Mouse (Mus musculus) hindbrain, embryonic 12.5 days (tissue): ENCODE data around the gene Dtx3. TPM values are rescaled to one million over a fixed set of nuclear protein-coding genes. Genes with fewer than 3 reads are reported as not detected.

Experiments
- ATAC-seq: fragments of 200-750 bp; cut with Nextera tagmentation; 2 replicates; pipeline ENCODE4 v1.8.0; 2017; ENCODE audit warnings: moderate TSS enrichment; ENCODE audit not compliant: low FRiP score
- H3K27ac ChIP-seq: fragments of 300-500 bp; sonication (generic); 2 replicates; pipeline ENCODE4 v1.5.1; 2016; ENCODE audit warnings: mild to moderate bottlenecking
- H3K27me3 ChIP-seq: fragments of 300-500 bp; sonication (generic); 2 replicates; pipeline ENCODE4 v1.6.1; 2016; ENCODE audit warnings: mild to moderate bottlenecking
- H3K36me3 ChIP-seq: fragments of 300-500 bp; sonication (generic); 2 replicates; pipeline ENCODE4 v1.6.1; 2016; ENCODE audit warnings: mild to moderate bottlenecking
- H3K4me1 ChIP-seq: fragments of 300-500 bp; sonication (generic); 2 replicates; pipeline ENCODE4 v1.6.1; 2016
- H3K4me2 ChIP-seq: fragments of 300-500 bp; sonication (generic); replicated peaks from 2 replicates; pipeline ENCODE4 v1.6.1; 2016; ENCODE audit warnings: mild to moderate bottlenecking
- H3K4me3 ChIP-seq: fragments of 300-500 bp; sonication (generic); 2 replicates; pipeline ENCODE4 v1.5.1; 2016; ENCODE audit warnings: mild to moderate bottlenecking
- H3K9ac ChIP-seq: fragments of 300-500 bp; sonication (generic); 2 replicates; pipeline ENCODE4 v1.6.1; 2016; ENCODE audit warnings: mild to moderate bottlenecking, moderate library complexity
- H3K9me3 ChIP-seq: fragments of 300-500 bp; sonication (generic); replicated peaks from 2 replicates; pipeline ENCODE4 v1.6.1; 2016; ENCODE audit warnings: mild to moderate bottlenecking
- WGBS: fragments of 180-500 bp; shearing (Covaris S2); methylation state at CpG from one replicate; pipeline ENCODE4 v1.1.7; 2016; 5-methylcytosine and 5-hydroxymethylcytosine counted together
- polyA plus RNA-seq: library from polyadenylated mRNA; unstranded; fragments of >200 nt; fragmentation: Nextera tagmentation; extraction: Ambion mirVana; gene quantifications from 2 replicates; pipeline ENCODE4 v1.2.1, GENCODE M21; 2016

Gene Dtx3
- polyA plus RNA-seq, result 199 and 203 TPM in 2 replicates

DNA sequence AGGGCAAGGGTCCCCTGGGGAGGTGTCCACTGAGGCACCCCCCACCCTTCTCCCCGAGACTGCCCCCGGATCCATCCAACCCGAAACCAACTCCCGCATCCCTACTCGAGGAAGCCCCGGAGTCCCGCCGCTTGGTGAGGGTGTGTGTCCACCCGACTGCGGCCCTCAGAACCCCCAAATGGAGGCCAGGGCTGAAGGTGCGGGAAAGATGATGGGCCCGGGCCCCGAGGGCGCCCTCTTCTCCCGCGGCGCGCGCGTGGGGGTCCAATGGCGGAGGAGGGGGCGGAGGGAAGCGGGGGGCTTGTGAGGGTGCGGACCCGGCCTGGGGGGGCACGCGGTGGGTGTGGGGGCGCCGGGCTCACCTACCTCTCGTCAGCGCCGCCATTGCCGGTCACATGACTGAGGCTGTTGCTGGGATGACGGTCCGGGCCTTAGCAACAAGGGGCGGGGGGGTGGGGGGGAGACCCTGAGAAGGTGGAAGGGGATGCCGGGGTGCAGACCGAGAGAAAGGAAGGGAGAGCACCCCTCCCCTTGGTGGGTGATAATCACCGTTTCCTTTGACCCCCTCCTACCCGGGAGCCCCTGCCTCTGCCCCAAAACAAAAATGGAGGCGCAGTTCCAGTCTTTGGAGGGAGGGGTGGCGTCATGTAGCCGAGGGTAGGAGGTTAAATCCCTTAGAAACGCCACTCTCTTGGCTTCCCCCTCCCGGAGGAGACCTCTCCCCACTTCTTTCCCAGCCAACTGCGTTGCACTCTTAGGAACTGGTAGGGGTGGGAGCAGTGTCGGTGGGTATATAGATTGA lies at the start of gene Dtx3:
TSS of gene Dtx3 (minus strand) at position 401 of the 802 bp plus-strand sequence.
- H3K27me3 ChIP-seq, result no peaks in the 10 kb centered on the region
- under 1% methylated on average over 38 of the region's 47 CpGs for WGBS
- no peaks in the 10 kb centered on the region for H3K9me3 ChIP-seq
- H3K4me1 ChIP-seq, result peaks cover 22% of the 10 kb centered on the region
- peaks cover 43% of the 10 kb centered on the region for H3K36me3 ChIP-seq
- ATAC-seq, result peak; percentile 72
- peak within 1 kb of the TSS; percentile 88 for H3K4me2 ChIP-seq
- peak within 1 kb of the TSS; percentile 99 for H3K9ac ChIP-seq
- peak within 1 kb of the TSS; percentile 93 for H3K27ac ChIP-seq
- peak within 1 kb of the TSS; percentile 92 for H3K4me3 ChIP-seq

DNA sequence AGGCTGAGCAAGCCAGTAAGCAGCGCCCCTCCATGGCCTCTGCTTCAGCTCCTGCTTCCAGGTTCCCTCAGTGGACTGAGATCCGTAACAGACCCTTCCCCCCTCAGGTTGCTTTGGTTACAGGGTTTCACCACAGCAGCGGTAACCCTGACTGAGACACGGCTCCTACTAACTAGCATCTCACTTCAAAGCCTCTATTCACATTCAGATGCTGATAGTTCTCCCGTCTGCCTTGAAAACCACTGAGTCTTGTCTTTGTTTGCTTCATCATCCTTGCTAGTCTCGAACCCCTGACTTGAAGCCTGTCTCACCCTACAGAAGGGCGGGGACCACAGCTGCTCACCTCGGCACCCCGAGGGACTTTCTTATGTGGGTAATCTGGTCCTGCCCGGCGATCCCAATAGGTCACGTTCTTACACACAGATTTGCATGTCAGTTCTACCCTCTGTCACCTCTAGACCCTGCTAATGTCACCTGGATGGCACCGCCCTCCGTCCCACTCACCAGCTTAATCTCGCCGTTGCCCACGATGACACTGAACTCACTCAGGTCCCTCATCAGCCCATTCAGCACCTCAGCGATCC lies 42.8 kb upstream of the Dtx3 start:
- Histone ChIP-seq H3K4me1 (peaks cover 6% of the 10 kb centered on the region; the same call in 1 of the 2 replicates), H3K4me3 (no peak overlapping the region), H3K9ac (no peak overlapping the region), H3K27me3 (no peaks in the 10 kb centered on the region), H3K36me3 (peaks cover 83% of the 10 kb centered on the region), H3K27ac (no peak overlapping the region), H3K9me3 (no peaks in the 10 kb centered on the region), H3K4me2 (no peak overlapping the region)
- WGBS, result 66% methylated on average over 18 of the region's 18 CpGs
- no peak for ATAC-seq

DNA sequence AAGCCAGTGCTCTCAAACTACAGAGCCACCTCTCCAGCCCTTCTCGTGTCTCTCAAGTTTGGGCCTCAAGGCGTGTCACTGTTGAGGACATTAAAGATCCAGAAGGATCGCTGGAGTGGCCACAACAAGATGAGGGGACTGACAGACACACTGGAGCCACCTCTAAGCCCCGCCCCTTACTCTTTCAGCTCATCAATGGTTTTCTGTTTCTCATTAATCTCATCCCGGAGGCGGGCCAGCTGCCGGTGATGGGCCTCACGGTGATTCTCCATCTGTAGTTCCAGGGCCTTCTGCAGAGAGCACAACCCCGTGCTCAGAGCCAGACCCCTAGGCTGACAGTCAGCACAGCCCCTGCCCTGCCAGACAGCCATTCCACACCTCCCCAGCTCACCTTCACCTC lies 41.0 kb upstream of the Dtx3 start:
- Histone ChIP-seq H3K4me2 (no peak overlapping the region), H3K4me1 (peaks cover 6% of the 10 kb centered on the region; the same call in 1 of the 2 replicates), H3K36me3 (peaks cover 70% of the 10 kb centered on the region), H3K27me3 (no peaks in the 10 kb centered on the region), H3K9ac (no peak overlapping the region), H3K27ac (no peak overlapping the region), H3K9me3 (no peaks in the 10 kb centered on the region), H3K4me3 (no peak overlapping the region)
- ATAC-seq, result peak; percentile 40; the same call in 1 of the 2 replicates
- 31% methylated on average over 9 of the region's 9 CpGs for WGBS

DNA sequence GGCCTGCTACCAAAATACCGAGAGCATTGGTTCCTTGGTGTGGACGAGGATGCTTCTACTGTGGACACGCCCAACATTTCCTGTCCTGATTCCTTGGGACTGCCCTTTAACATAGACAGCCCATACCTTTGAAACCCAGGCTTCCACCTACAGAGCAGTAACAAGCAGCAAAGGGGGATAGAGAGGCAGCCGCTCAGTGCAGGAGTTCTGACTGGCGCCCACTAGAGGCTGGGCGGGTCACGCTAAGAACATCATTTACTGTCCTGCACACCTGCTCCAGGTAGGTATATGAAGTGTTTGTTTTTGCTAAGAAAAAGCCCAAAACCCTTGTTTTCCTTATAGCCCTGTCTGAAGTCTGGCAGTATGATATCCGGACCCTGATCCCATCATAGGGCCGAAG lies 37.6 kb upstream of the Dtx3 start:
- peaks cover 6% of the 10 kb centered on the region; the same call in 1 of the 2 replicates for H3K4me1 ChIP-seq
- H3K9ac ChIP-seq, result no peak overlapping the region
- WGBS, result 87% methylated on average over 9 of the region's 9 CpGs
- H3K4me3 ChIP-seq, result no peak overlapping the region
- no peak overlapping the region for H3K27ac ChIP-seq
- no peak for ATAC-seq
- no peaks in the 10 kb centered on the region for H3K9me3 ChIP-seq
- no peak overlapping the region for H3K4me2 ChIP-seq
- peaks cover 61% of the 10 kb centered on the region for H3K36me3 ChIP-seq
- no peaks in the 10 kb centered on the region for H3K27me3 ChIP-seq

DNA sequence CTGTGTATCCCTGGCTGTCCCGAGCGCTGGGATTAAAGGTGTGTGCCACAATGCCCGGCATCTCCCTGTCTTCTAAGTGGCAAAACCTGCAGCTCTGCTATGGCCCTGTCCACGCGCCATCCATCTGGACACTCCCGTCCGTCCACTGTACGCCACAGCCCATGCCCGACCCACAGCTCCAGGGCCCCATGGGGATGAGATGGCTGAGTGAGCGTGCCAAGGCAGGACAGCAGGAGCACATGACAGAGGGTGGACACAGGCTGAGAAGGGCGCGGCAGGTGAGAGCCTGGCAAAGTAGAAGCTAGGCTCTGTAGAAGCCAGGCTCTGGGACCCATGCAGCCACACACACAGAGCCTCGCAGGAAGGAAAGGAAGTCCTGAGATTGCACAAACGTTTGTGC lies 36.2 kb upstream of the Dtx3 start:
- Histone ChIP-seq H3K27me3 (0 out of 2 replicates have a peak, but pooled peaks cover under 1% of the 10 kb centered on the region), H3K9ac (no peak overlapping the region), H3K4me1 (peaks cover 5% of the 10 kb centered on the region; the same call in 1 of the 2 replicates), H3K4me3 (no peak overlapping the region), H3K9me3 (no peaks in the 10 kb centered on the region), H3K4me2 (no peak overlapping the region), H3K27ac (no peak overlapping the region), H3K36me3 (peaks cover 55% of the 10 kb centered on the region)
- no peak for ATAC-seq
- WGBS, result 87% methylated on average over 14 of the region's 14 CpGs

DNA sequence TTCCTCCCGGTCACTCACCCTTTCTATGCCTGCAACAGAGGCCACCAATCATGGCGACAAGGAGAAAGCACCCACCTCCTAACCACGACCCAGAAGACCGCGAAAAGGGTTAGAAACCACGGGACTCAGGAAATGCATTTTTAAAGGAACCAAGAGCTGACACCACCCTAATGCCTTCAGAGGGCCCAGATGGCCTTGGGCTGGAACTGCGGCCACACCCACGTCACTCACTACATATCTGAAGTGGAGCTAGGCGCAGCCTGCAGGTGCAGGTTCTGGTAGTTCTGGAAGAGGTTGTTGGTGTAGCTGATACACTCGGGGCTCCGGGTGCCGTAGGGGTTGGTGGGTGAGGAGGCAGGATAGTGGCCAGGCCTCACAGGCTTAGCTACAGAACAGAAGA lies 35.2 kb upstream of the Dtx3 start:
- H3K36me3 ChIP-seq, result peaks cover 48% of the 10 kb centered on the region

DNA sequence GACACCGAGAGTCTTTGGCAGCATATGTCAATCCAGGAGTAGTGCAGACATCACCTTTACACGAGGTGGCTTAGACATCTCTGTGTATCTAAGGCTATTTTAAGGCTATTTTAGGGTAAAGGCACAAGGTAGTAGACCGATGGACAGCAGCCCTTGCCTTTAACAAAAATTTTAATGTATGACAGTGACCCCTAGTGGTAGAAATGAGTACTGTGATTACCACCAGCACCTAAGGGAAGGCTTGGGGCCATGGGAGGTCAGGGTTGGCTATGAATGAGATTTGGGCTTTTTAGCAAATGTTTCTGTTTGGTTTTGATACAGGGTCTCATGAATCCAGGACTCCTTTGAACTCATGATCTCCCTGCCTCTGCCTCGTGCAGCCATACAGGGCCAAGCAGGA lies 33.4 kb upstream of the Dtx3 start:
- Histone ChIP-seq H3K9ac (no peak overlapping the region), H3K4me3 (no peak overlapping the region), H3K4me2 (no peak overlapping the region), H3K4me1 (peaks cover 3% of the 10 kb centered on the region), H3K36me3 (peaks cover 46% of the 10 kb centered on the region), H3K27me3 (0 out of 2 replicates have a peak, but pooled peaks cover 4% of the 10 kb centered on the region), H3K9me3 (no peaks in the 10 kb centered on the region), H3K27ac (no peak overlapping the region)
- 22% methylated on average over 4 of the region's 4 CpGs for WGBS
- ATAC-seq, result 0 out of 2 replicates have a peak, but pooled peaks have one; percentile 71

More for the DNA sequence above, 35.2 kb upstream of the Dtx3 start:
- H3K9me3 ChIP-seq, result no peaks in the 10 kb centered on the region
- no peak overlapping the region for H3K27ac ChIP-seq
- H3K27me3 ChIP-seq, result 0 out of 2 replicates have a peak, but pooled peaks cover 4% of the 10 kb centered on the region
- no peak overlapping the region for H3K4me2 ChIP-seq
- H3K9ac ChIP-seq, result 0 out of 2 replicates have a peak overlapping the region, but pooled peaks have one; percentile 1
- 86% methylated on average over 12 of the region's 12 CpGs for WGBS
- no peak overlapping the region for H3K4me3 ChIP-seq
- peaks cover 2% of the 10 kb centered on the region for H3K4me1 ChIP-seq
- ATAC-seq, result no peak

DNA sequence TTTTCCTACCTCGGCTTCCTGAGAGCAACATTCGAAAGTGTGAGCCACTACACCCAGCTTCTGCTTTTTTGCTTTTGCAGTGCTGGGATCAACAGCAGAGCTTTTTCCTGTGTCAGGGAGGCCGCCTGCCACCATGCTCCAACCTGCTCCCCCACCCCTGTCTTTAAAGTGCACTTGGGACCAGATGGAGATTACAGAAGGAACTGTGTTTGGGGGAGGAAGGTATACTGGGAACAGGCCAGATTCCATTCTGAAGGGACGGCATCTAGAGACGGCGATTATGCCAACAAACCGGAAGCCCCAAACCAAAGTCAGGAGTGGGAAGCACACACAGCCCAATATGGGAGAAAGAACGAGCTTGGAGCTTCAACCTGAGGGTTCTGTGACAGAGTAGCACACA lies 31.6 kb upstream of the Dtx3 start:
- H3K36me3 ChIP-seq, result peaks cover 39% of the 10 kb centered on the region
- no peak overlapping the region for H3K9ac ChIP-seq

DNA sequence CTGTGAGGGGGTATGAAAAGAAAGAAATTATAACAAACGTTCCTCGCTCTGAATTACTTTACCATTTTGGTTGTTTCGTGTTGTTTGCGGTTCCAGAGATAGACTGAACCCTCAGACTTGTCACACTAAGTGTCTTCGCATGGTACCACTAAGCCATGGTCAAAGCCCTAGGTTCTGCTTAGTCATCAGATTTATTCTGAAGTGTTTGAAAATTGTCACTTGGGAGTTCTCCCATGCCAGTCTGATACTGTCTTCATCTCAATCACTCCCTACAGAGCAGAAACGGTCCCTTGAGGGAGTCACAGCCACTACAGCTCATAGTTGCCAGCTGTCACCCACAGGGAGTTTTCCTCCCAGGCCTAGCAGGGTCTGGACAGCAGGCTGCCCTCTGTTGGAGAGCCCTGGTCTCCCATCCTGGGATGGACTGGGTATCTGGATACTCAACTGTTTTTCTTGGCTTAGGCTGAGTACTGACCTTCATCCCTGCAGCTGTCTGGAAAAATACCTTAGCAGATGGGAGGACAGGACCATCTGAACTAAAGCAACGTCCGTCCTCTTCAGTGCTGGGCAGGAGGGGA lies 30.9 kb upstream of the Dtx3 start:
- peaks cover 35% of the 10 kb centered on the region for H3K36me3 ChIP-seq
- 0 out of 2 replicates have a peak, but pooled peaks cover 4% of the 10 kb centered on the region for H3K27me3 ChIP-seq
- H3K9ac ChIP-seq, result 0 out of 2 replicates have a peak overlapping the region, but pooled peaks have one; percentile 3
- WGBS, result 70% methylated on average over 8 of the region's 8 CpGs
- no peak overlapping the region for H3K27ac ChIP-seq
- H3K4me2 ChIP-seq, result no peak overlapping the region
- no peak overlapping the region for H3K4me3 ChIP-seq
- no peak for ATAC-seq
- peaks cover 3% of the 10 kb centered on the region; the same call in 1 of the 2 replicates for H3K4me1 ChIP-seq
- H3K9me3 ChIP-seq, result no peaks in the 10 kb centered on the region

More for the DNA sequence above, 31.6 kb upstream of the Dtx3 start:
- no peak for ATAC-seq
- Histone ChIP-seq H3K4me2 (no peak overlapping the region), H3K27me3 (0 out of 2 replicates have a peak, but pooled peaks cover 4% of the 10 kb centered on the region), H3K4me3 (no peak overlapping the region), H3K9me3 (no peaks in the 10 kb centered on the region), H3K4me1 (peaks cover 3% of the 10 kb centered on the region), H3K27ac (no peak overlapping the region)
- 90% methylated on average over 8 of the region's 8 CpGs for WGBS

DNA sequence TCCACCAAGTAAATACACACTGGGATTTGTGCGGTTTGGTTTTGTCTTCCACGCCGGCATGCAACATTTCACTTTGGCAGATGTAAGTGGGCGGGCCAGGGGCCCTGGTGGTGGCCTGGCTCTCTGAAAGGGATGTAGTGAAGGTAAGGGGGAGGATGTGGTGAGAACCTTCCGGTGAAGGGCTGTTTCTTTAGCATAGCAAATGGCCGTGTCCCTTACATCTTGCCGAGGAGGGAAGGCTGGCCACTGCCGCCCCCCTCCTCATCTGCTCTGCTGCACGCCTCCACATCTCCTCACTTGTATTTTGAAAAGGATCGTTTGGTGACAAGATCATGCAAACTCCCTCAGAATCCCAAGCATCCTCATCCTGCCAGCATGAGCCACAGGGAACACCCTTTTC lies 30.2 kb upstream of the Dtx3 start:
- Histone ChIP-seq H3K36me3 (peaks cover 31% of the 10 kb centered on the region), H3K4me2 (no peak overlapping the region), H3K9ac (no peak overlapping the region), H3K4me1 (peaks cover 3% of the 10 kb centered on the region; the same call in 1 of the 2 replicates), H3K27me3 (0 out of 2 replicates have a peak, but pooled peaks cover 4% of the 10 kb centered on the region), H3K4me3 (no peak overlapping the region), H3K27ac (no peak overlapping the region), H3K9me3 (no peaks in the 10 kb centered on the region)
- 15% methylated on average over 10 of the region's 10 CpGs for WGBS
- no peak for ATAC-seq

DNA sequence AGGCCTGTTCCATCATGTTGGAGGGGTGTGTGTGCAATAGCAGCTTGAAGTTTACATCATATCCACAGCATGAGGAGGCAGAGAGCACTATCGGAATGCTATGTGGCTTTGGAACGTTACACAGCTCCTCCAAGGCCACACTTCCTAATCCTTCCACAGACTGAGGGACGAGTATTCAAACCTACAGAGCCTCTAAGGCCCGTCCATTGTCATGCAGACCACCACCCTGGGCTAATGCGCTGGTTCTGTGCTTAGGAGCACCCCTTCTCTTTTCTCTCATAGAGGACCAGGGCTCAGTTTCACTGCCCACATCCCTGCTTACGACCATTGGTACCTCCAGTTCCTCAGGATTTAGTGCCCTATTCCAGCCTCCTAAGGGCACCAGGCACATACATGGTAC lies 29.7 kb upstream of the Dtx3 start:
- Histone ChIP-seq H3K4me2 (no peak overlapping the region), H3K36me3 (peaks cover 26% of the 10 kb centered on the region), H3K4me1 (peaks cover 3% of the 10 kb centered on the region; the same call in 1 of the 2 replicates), H3K9ac (no peak overlapping the region), H3K9me3 (no peaks in the 10 kb centered on the region), H3K27ac (no peak overlapping the region), H3K27me3 (0 out of 2 replicates have a peak, but pooled peaks cover 4% of the 10 kb centered on the region), H3K4me3 (no peak overlapping the region)
- ATAC-seq, result no peak
- WGBS, result 34% methylated on average over 6 of the region's 6 CpGs

DNA sequence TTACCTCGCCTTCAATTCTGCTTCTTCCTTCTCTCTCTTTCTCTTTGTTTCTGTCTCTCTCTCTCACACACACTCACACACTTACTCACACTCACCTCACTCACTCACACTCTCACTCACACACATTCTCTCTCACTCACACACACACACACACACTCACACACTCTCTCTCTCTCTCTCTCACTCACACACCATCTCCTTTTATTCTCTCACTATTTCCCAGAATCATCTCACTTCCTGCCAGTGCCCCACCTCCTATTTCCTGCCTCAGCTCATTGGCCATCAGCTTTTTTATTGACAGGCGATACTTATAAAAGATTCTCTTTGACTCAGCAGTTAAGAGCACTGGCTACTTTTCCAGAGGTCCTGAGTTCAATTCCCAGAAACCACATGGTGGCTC lies 22.8 kb upstream of the Dtx3 start:
- no peaks in the 10 kb centered on the region for H3K4me1 ChIP-seq
- 99% methylated on average over 2 of the region's 2 CpGs for WGBS

More for the DNA sequence above, 22.8 kb upstream of the Dtx3 start:
- no peak overlapping the region for H3K9ac ChIP-seq
- no peaks in the 10 kb centered on the region for H3K36me3 ChIP-seq
- ATAC-seq, result no peak
- no peak overlapping the region for H3K27ac ChIP-seq
- no peak overlapping the region for H3K4me3 ChIP-seq
- no peaks in the 10 kb centered on the region; the same call in 1 of the 2 replicates for H3K27me3 ChIP-seq
- H3K4me2 ChIP-seq, result no peak overlapping the region
- no peaks in the 10 kb centered on the region for H3K9me3 ChIP-seq
